Mouse (Mus musculus) CD4-positive, CD25-positive, alpha-beta regulatory T cell, adult 4 months (primary cell): ENCODE measurements around the gene Zfp740. TPM values are rescaled to one million over a fixed set of nuclear protein-coding genes. Genes with fewer than 3 reads are reported as not detected.
"Not testable (repeated sequence)": the region's sequence is repeated elsewhere in the genome, so short reads cannot be mapped to it uniquely, and the experiment has no call there.

Experiments used
- ATAC-seq: one replicate; pipeline ENCODE4 v1.8.0; 2017
- polyA plus RNA-seq, 2 experiments: library from polyadenylated mRNA; unstranded; fragments of 100-300 nt; shearing (Covaris generic); gene quantifications; one replicate each; pipeline ENCODE4 v1.2.1; 2017

Gene Zfp740
- polyA plus RNA-seq, 2 experiments from 2014 or later, result 27.6 to 28.2 TPM

DNA sequence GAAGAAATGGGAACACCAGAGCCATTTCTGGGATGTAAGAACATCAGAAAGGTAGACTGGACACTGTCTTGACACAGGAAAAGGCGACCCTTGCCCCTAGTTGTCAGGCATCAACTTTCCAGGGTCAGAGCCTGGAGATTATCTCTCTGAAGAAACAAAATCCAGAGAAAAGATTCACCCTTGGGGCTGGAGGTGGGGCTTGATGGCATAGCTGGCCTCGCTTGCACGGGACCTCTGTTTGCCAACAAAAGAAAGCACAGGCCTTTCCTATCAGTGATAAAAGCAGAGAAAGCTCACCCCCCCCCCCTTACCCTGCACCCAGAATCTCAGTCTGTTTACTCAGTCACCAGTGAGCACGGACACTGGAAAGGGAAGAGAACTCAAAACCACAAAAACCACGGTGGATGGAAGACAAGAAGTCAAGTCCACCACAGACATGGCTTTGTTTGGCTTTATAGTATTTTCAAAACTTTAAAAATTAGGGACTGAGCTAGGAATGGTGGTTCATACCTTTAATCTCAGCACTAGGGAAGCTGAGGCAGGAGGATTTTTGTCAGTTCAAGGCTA, 10.1 kb upstream of the Zfp740 start:
- no peak for ATAC-seq

DNA sequence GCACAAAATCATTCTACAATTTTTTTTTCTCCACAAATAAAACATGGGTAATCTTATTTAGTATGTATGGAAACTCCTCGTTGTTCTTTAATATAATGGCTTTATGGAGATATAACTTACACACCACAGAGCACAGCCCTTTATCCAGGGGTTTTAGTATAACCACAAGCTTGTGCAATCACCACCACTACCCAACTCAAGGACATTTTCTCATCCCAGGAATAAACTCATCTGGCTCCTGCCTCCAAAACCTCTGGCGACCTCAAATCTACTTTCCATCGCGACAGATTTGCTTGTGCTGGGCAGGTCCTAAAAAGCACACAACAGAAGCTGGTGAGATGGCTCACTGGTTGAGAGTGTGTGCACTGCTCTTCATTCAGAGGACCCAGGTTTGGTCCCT, 9.4 kb upstream of the Zfp740 start:
- no peak for ATAC-seq

- ATAC-seq, result no peak
These were observed 8.6 kb upstream of the Zfp740 start for GRCm38 (mm10) chr15:102194439-102194838.

- no peak for ATAC-seq
These were observed 7.7 kb upstream of the Zfp740 start for GRCm38 (mm10) chr15:102195373-102195772.

DNA sequence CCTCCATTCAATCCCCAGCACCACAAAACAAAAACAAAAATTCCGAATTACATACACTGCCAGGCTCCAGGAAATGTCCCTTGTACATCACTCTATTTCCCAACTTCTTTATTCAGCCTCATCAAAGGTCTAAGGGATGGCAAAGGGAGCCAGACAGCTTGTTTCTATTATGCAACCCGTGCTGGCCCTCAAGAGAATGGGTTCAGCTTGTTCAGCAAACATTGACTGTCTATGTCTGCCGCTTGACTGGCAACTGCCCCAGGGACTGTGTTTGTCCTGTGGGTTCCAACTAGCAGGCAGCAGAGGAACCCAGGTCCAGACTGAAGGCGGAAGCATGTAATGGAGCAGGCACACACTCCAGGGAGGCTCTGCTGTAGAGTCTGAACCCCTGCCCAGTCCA, 4.2 kb upstream of the Zfp740 start:
- no peak for ATAC-seq

GRCm38 (mm10) chr15:102203835-102204381, 859 bp downstream of the Zfp740 start:
- peak; percentile 37 for ATAC-seq

- no peak for ATAC-seq
These were observed 1.8 kb downstream of the Zfp740 start, which contains the start of gene Csad for GRCm38 (mm10) chr15:102204674-102205505. Gene Csad (minus strand): TSS chr15:102204724.

DNA sequence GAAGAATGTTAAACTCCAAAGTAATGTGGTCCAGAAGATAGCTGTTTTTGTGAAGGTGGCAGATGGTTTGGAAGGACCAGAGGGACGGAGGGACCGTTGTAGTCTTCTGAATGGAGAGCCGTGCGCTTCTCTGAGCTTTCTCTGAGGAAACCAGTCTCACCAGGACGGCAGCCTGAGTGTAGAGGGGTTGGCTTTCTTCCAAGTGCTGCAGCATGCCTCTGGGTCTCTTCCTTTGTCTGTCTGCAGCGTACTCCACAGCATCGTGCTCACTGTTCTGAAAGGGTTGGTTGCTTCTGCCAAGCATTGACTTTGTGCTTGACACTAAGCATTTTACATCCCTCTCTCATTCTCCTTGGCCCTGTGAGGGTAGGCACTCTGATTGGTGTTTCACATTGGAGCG, 2.7 kb downstream of the Zfp740 start:
- no peak for ATAC-seq

DNA sequence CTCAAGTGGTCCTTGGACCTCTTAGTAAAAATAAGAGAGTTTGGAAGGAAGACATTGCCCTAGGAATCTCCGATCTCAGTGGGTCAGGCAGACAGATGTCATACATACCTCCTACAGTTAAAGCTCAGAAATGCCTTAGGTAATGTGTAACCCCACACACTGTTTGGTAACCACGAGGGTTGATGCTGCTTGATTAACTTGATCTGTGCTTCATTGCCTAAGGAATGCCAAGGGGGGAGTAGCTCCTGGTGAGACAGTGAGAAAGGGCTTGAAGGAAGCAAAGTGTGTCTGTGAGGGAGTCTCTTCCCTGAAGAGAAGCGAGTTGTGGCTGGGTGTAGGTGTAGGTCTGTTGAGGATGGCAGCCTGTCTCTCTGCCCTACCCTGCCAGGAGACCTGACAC, 4.3 kb downstream of the Zfp740 start:
- ATAC-seq, result no peak

DNA sequence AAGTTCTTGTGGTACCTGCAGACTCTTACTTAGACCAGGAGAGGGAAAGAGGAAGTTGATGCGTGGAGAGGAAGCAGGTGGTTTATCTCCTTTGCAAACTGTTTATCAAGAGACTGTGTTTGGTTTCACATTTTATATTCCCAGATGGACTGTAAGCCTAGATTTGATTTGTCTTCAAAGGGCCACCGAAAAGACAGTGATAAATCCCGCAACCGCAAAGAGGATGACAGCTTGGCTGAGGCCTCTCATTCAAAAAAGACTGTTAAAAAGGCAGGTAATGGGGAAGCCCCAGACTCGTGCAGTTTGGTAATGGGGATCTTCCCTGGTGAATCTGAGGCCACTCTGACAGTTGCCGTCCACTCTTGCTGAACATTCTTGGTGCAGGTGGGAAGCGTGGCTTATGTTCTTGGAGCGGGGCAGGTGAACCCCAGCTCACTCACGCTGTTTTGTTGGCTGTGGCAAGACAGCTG, 5.1 kb downstream of the Zfp740 start:
- ATAC-seq, result no peak

- no peak for ATAC-seq
These were observed 6.1 kb downstream of the Zfp740 start for GRCm38 (mm10) chr15:102209114-102209513.

GRCm38 (mm10) chr15:102210816-102211215, 7.8 kb downstream of the Zfp740 start:
- no peak for ATAC-seq

DNA sequence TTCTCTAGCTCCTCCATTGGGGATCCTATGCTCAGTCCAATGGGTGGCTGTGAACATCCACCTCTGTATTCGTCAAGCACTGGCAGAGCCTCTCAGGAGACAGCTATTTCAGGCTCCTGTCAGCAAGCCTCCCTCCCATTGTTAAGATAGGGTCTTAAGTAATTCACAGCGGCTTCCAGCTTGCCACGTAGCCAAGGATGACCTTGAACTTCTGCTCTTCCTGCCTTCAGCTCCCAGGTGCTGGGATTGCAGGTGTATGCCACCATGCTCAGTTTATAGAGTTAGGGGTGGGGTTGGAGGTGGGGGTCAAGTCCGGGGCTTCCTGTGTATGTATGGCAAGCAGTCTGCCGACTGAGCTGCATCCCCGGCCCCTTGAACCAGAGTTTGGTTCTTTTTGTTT, 8.8 kb downstream of the Zfp740 start:
- no peak for ATAC-seq

GRCm38 (mm10) chr15:102214132-102214531, 11.1 kb downstream of the Zfp740 start:
- no peak for ATAC-seq

GRCm38 (mm10) chr15:102215624-102216023, 12.6 kb downstream of the Zfp740 start:
- no peak for ATAC-seq

DNA sequence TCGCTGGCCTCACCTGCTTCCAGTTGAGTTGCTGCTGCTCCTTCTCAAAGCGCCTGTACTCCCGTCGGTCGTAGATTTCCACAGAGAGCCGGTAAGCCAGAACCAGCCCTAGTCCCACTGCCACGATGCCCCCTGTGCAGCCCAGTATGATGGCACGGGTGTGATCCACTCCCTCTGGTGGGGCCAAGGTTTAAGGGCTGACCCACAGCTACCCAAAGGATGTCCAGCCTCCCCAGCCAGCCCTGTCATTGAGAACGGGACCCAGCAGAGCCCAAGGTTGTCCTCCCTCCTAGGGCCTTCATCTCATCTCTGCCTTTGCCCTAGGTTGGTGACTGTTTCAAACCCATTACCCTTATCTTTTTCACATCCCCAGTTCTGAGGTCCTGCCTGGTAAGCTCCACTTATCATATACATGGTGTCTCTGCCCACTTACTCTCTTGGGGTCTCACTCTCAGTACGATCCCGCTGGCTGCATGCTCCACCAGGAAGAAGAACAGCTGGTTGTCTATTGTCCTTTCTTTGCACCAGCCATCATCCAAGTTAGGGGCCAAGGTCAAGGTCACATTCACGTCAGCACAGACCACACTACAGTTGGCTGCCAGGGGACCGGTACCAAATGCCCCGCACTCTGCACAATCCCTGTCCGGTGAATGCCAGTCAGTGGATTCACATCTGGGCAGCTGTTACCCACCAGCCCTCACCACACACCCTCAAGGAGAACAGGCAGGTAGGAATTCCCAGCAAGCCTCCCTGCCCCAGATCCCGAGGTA, 13.6 kb downstream of the Zfp740 start:
- ATAC-seq, result no peak

DNA sequence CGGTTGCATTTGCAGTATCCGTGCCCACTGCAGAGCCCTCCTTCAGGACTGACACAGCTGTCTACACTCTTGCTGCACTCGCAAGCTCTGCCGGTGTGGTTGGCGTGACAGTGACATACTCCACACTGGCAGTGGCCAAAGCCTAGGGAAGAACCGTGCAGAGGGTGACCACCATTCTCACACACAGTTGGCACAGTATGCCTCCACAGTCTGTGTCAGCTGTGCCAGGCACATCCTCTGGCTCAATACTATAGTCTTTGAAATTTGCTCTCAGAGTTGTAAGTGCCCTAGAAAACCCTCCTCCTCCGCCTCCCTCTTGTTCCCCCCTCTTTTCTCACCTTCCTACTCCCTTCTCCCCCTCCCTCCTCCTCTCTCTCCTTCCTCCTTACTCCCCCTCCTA, 14.3 kb downstream of the Zfp740 start:
- peak; percentile 30 for ATAC-seq

GRCm38 (mm10) chr15:102222386-102222785, 19.3 kb downstream of the Zfp740 start:
- no peak for ATAC-seq

DNA sequence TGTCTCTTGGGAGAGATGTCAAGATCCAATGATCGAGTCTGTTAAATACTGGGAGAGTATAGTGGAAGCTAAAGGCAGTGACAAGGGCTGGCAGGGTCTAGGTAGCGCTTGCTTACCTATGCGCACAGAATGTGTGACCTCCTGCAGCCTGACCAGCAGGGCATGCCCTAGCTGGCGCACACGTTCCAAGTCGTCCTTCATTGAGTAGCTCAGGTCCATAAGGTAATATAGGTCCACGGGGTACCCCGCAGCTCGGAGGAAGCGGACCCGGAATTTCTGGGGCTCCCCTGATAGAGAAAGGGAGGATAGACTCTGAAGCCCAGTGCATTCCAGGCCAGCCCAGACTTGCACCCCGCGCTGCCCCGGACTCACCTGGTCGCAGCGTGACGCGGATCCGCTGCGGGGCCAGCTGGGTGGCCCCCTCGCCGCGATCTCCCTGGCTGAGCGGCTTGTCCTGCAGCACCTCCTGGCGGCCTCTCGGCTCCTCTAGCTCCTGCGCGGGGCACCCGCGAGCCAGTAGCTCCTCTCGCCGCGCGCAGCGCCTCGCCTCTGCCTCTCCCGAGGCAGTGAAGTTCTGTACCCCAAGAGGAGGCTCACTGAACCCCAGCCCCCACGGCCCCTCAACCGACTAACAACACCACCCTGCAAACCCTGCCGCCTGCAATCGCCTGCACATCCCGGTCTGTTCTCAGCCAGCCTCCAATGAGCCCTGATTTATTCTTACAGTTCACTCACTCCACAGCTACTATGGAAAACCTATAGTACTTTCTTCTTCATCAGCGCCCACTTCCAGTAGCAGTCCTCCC, 21.3 kb downstream of the Zfp740 start:
- ATAC-seq, result peak; percentile 46

- peak; percentile 89 for ATAC-seq
These were observed 22.1 kb downstream of the Zfp740 start for GRCm38 (mm10) chr15:102224992-102225617.

- not testable (repeated sequence) for ATAC-seq
These were observed 22.6 kb downstream of the Zfp740 start for GRCm38 (mm10) chr15:102225619-102226018.
